Mouse (Mus musculus): Measurements from ENCODE around the gene Bgn. TPM values are rescaled to one million over a fixed set of nuclear protein-coding genes. Genes with fewer than 3 reads are reported as not detected.
A peak's percentile ranks its signal among the peaks of the same experiment; 100 is the strongest.
"Not testable (repeated sequence)": the region's sequence is repeated elsewhere in the genome, so short reads cannot be mapped to it uniquely, and the experiment has no call there.

Gene Bgn
- total and polyA plus RNA-seq, 2 experiments = 27.1 to 71.9 TPM

GRCm38 (mm10) chrX:73490804-73491203, 7.4 kb downstream of the Bgn start:
- no peak overlapping the region for H3K4me3 ChIP-seq (ENCODE audit: insufficient read depth, low read depth, low read length)
- H3K79me2 ChIP-seq (ENCODE audit: control insufficient read depth, insufficient read depth, low read length) = no peaks in the 10 kb centered on the region
- TF ChIP-seq CTCF (IDR thresholded peaks at IDR 0.05; ENCODE audit: low read depth, low read length) (peak; percentile 41), POLR2A (IDR thresholded peaks at IDR 0.05; ENCODE audit: extremely low read depth, insufficient read depth, low read length) (no peak)
- no peaks in the 10 kb centered on the region; the same call in 1 of the 2 replicates for H3K4me1 ChIP-seq (ENCODE audit: control insufficient read depth, insufficient read depth, low read length)
- peak; percentile 28 for DNase-seq (ENCODE audit: extremely low read depth, low read depth, low spot score)
- 61% methylated on average over 3 of the region's 3 CpGs for WGBS
- H3K36me3 ChIP-seq (ENCODE audit: control insufficient read depth, insufficient read depth, low read length) = no peaks in the 10 kb centered on the region
- no peak overlapping the region for H3K9ac ChIP-seq (ENCODE audit: low read depth, low read length)
- H3K27ac ChIP-seq (replicated peaks; ENCODE audit: insufficient read depth, low read depth, low read length) = no peak overlapping the region
- H3K27me3 ChIP-seq (ENCODE audit: control insufficient read depth, insufficient read depth, low read length) = no peaks in the 10 kb centered on the region

- TF ChIP-seq CTCF (IDR thresholded peaks at IDR 0.05; ENCODE audit: low read depth, low read length) = peak; percentile 53
- H3K27me3 ChIP-seq (ENCODE audit: control insufficient read depth, insufficient read depth, low read length); H3K9ac ChIP-seq (ENCODE audit: low read depth, low read length); H3K4me1 ChIP-seq (ENCODE audit: control insufficient read depth, insufficient read depth, low read length); H3K79me2 ChIP-seq (ENCODE audit: control insufficient read depth, insufficient read depth, low read length); H3K36me3 ChIP-seq (ENCODE audit: control insufficient read depth, insufficient read depth, low read length); H3K4me3 ChIP-seq (ENCODE audit: insufficient read depth, low read depth, low read length); H3K27ac ChIP-seq (replicated peaks; ENCODE audit: insufficient read depth, low read depth, low read length): not testable (repeated sequence)
- DNase-seq (ENCODE audit: extremely low read depth, low read depth, low spot score) = peak; percentile 57
- WGBS = 0% methylated on average over 1 of the region's 2 CpGs
Observed at GRCm38 (mm10) chrX:73493567-73493966, 10.2 kb downstream of the Bgn start.

- TF ChIP-seq POLR2A (IDR thresholded peaks at IDR 0.05; ENCODE audit: extremely low read depth, insufficient read depth, low read length) (no peak), CTCF (IDR thresholded peaks at IDR 0.05; ENCODE audit: low read depth, low read length) (no peak)
- 81% methylated on average over 4 of the region's 4 CpGs for WGBS
- Histone ChIP-seq H3K9ac (ENCODE audit: low read depth, low read length) (no peak overlapping the region), H3K4me1 (ENCODE audit: control insufficient read depth, insufficient read depth, low read length) (no peaks in the 10 kb centered on the region), H3K36me3 (ENCODE audit: control insufficient read depth, insufficient read depth, low read length) (no peaks in the 10 kb centered on the region), H3K27ac (replicated peaks; ENCODE audit: insufficient read depth, low read depth, low read length) (no peak overlapping the region), H3K79me2 (ENCODE audit: control insufficient read depth, insufficient read depth, low read length) (no peaks in the 10 kb centered on the region), H3K27me3 (ENCODE audit: control insufficient read depth, insufficient read depth, low read length) (no peaks in the 10 kb centered on the region), H3K4me3 (ENCODE audit: insufficient read depth, low read depth, low read length) (no peak overlapping the region)
- no peak for DNase-seq (ENCODE audit: extremely low read depth, low read depth, low spot score)
Observed at GRCm38 (mm10) chrX:73496746-73497145, 13.3 kb downstream of the Bgn start.

GRCm38 (mm10) chrX:73505130-73505735, 21.8 kb downstream of the Bgn start:
- no peaks in the 10 kb centered on the region for H3K79me2 ChIP-seq (ENCODE audit: control insufficient read depth, insufficient read depth, low read length)
- no peaks in the 10 kb centered on the region for H3K4me1 ChIP-seq (ENCODE audit: control insufficient read depth, insufficient read depth, low read length)
- H3K9ac ChIP-seq (ENCODE audit: low read depth, low read length) = no peak overlapping the region
- TF ChIP-seq POLR2A (IDR thresholded peaks at IDR 0.05; ENCODE audit: extremely low read depth, insufficient read depth, low read length) = no peak
- TF ChIP-seq CTCF (IDR thresholded peaks at IDR 0.05; ENCODE audit: low read depth, low read length) = no peak
- H3K4me3 ChIP-seq (ENCODE audit: insufficient read depth, low read depth, low read length) = no peak overlapping the region
- H3K27ac ChIP-seq (replicated peaks; ENCODE audit: insufficient read depth, low read depth, low read length) = no peak overlapping the region
- DNase-seq (ENCODE audit: extremely low read depth, low read depth, low spot score) = no peak
- peaks cover 4% of the 10 kb centered on the region; the same call in 1 of the 2 replicates for H3K27me3 ChIP-seq (ENCODE audit: control insufficient read depth, insufficient read depth, low read length)
- 74% methylated on average over 5 of the region's 5 CpGs for WGBS
- no peaks in the 10 kb centered on the region for H3K36me3 ChIP-seq (ENCODE audit: control insufficient read depth, insufficient read depth, low read length)

- no peaks in the 10 kb centered on the region for H3K4me1 ChIP-seq (ENCODE audit: control insufficient read depth, insufficient read depth, low read length)
- no peak overlapping the region for H3K4me3 ChIP-seq (ENCODE audit: insufficient read depth, low read depth, low read length)
- no peak overlapping the region for H3K27ac ChIP-seq (replicated peaks; ENCODE audit: insufficient read depth, low read depth, low read length)
- peaks cover 4% of the 10 kb centered on the region; the same call in 1 of the 2 replicates for H3K27me3 ChIP-seq (ENCODE audit: control insufficient read depth, insufficient read depth, low read length)
- WGBS = 89% methylated on average over 4 of the region's 4 CpGs
- no peak for TF ChIP-seq POLR2A (IDR thresholded peaks at IDR 0.05; ENCODE audit: extremely low read depth, insufficient read depth, low read length)
- no peak for TF ChIP-seq CTCF (IDR thresholded peaks at IDR 0.05; ENCODE audit: low read depth, low read length)
- H3K9ac ChIP-seq (ENCODE audit: low read depth, low read length) = no peak overlapping the region
- no peaks in the 10 kb centered on the region for H3K79me2 ChIP-seq (ENCODE audit: control insufficient read depth, insufficient read depth, low read length)
- no peaks in the 10 kb centered on the region for H3K36me3 ChIP-seq (ENCODE audit: control insufficient read depth, insufficient read depth, low read length)
- DNase-seq (ENCODE audit: extremely low read depth, low read depth, low spot score) = no peak
Observed at GRCm38 (mm10) chrX:73506577-73506976, 23.2 kb downstream of the Bgn start.

- Histone ChIP-seq H3K27ac (replicated peaks; ENCODE audit: insufficient read depth, low read depth, low read length) (no peak overlapping the region), H3K9ac (ENCODE audit: low read depth, low read length) (no peak overlapping the region), H3K27me3 (ENCODE audit: control insufficient read depth, insufficient read depth, low read length) (no peaks in the 10 kb centered on the region), H3K36me3 (ENCODE audit: control insufficient read depth, insufficient read depth, low read length) (no peaks in the 10 kb centered on the region), H3K4me1 (ENCODE audit: control insufficient read depth, insufficient read depth, low read length) (no peaks in the 10 kb centered on the region), H3K4me3 (ENCODE audit: insufficient read depth, low read depth, low read length) (no peak overlapping the region), H3K79me2 (ENCODE audit: control insufficient read depth, insufficient read depth, low read length) (no peaks in the 10 kb centered on the region)
- 92% methylated on average over 3 of the region's 3 CpGs for WGBS
- no peak for DNase-seq (ENCODE audit: extremely low read depth, low read depth, low spot score)
- TF ChIP-seq POLR2A (IDR thresholded peaks at IDR 0.05; ENCODE audit: extremely low read depth, insufficient read depth, low read length) = no peak
- no peak for TF ChIP-seq CTCF (IDR thresholded peaks at IDR 0.05; ENCODE audit: low read depth, low read length)
Observed at GRCm38 (mm10) chrX:73509209-73509608, 25.8 kb downstream of the Bgn start.
